Mouse (Mus musculus) olfactory bulb, adult 2 months (tissue): ENCODE data around the gene Bmp2k.

Experiments used
- CTCF ChIP-seq: fragments of 200-500 bp; IDR thresholded peaks from 2 replicates; pipeline ENCODE4 v1.5.1; 2012; ENCODE audit warnings: low read depth, mild to moderate bottlenecking, low read length, moderate library complexity; ENCODE audit not compliant: insufficient read depth
- POLR2A ChIP-seq: fragments of 200-500 bp; IDR thresholded peaks from 2 replicates; pipeline ENCODE4 v1.6.1; 2012; ENCODE audit warnings: mild to moderate bottlenecking, low read depth, low read length, moderate library complexity; ENCODE audit not compliant: insufficient read depth

DNA sequence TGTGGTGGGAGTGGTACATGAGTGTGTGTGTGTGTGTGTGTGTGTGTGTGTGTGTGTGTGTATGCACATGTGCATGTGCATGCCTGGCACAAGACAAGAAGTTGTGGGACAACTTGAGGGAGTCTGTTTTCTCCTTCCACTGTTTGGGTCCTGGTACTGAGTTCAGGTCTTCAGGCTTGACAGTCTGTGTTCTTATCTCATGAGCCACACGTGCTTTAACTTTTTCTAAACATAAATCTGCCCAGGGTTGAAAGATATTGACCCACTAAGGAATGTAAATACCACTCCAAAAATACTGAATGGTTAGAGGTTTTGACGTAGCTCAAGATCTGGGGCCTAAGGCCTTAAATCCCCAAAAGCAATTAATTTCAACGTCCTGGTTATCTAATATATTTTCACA, 23.8 kb upstream of the Bmp2k start:
- TF ChIP-seq CTCF, result no peak
- TF ChIP-seq POLR2A, result no peak
